Mouse (Mus musculus) heart, postnatal 14 days (tissue): ENCODE data around the gene Casp8ap2. TPM values are rescaled to one million over a fixed set of nuclear protein-coding genes. Genes with fewer than 3 reads are reported as not detected.

Source experiments
- DNase-seq, 2 experiments: peaks; one replicate each; pipeline ENCODE4 v3.0.0; 2021 to 2022
- intact Hi-C: fragments of 180-260 bp; cut with DNase I; formaldehyde crosslinking; loops from one replicate; pipeline ENCODE4 v1.15.1; 2025
- total RNA-seq, 2 experiments: library from RNA; stranded (reverse); gene quantifications; 2 replicates each; pipeline ENCODE4 v1.2.3; 2021

The Casp8ap2 gene
- total RNA-seq, 2 experiments from 2014 or later = 6.3 to 6.4 TPM

GRCm38 (mm10) chr4:32656918-32657662 lies 41.8 kb downstream of the Casp8ap2 start, which contains the start of gene Mdn1:
Mdn1 (plus strand) TSS chr4:32657119.
- intact Hi-C loops = loop anchor here (2.0 to 5.0 kb wide), 2 partner anchors 42 to 375 kb away; partner anchors contain the start of genes Casp8ap2 and Ube2j1
- DNase-seq = peak; percentile 93 to 98

GRCm38 (mm10) chr4:32665843-32666242 lies 50.6 kb downstream of the Casp8ap2 start:
- intact Hi-C loops = no loop called here
- no peak for DNase-seq

GRCm38 (mm10) chr4:32668291-32668690 lies 53.0 kb downstream of the Casp8ap2 start:
- no peak for DNase-seq
- intact Hi-C loops = no loop called here

- no peak for DNase-seq
- intact Hi-C loops = no loop called here
Observed at GRCm38 (mm10) chr4:32669825-32670224, 54.6 kb downstream of the Casp8ap2 start.

GRCm38 (mm10) chr4:32674025-32674424 lies 58.8 kb downstream of the Casp8ap2 start:
- intact Hi-C loops = no loop called here
- no peak for DNase-seq

- DNase-seq = no peak
- intact Hi-C loops = no loop called here
Observed at GRCm38 (mm10) chr4:32677471-32677870, 62.2 kb downstream of the Casp8ap2 start.

GRCm38 (mm10) chr4:32680843-32681242 lies 65.6 kb downstream of the Casp8ap2 start:
- intact Hi-C loops = no loop called here
- no peak for DNase-seq

GRCm38 (mm10) chr4:32682471-32682870 lies 67.2 kb downstream of the Casp8ap2 start:
- intact Hi-C loops = no loop called here
- no peak for DNase-seq

- DNase-seq = no peak
- intact Hi-C loops = no loop called here
Observed at GRCm38 (mm10) chr4:32683061-32683582, 67.9 kb downstream of the Casp8ap2 start.

Other genes with a start within 250 kb of the Casp8ap2 start
- not detected for gene Gja10, start 12.7 kb upstream of the Casp8ap2 start, total RNA-seq
- 10 to 100 TPM; 12.2 to 12.3 TPM for gene Mdn1, start 41.7 kb downstream of the Casp8ap2 start, total RNA-seq
- 10 to 100 TPM; 32.6 to 37.6 TPM for gene Lyrm2, start 184.8 kb downstream of the Casp8ap2 start, total RNA-seq